Mouse (Mus musculus): Measurements from ENCODE around the gene Tomm20l. TPM values are rescaled to one million over a fixed set of nuclear protein-coding genes. Genes with fewer than 3 reads are reported as not detected.

The Tomm20l gene
- polyA plus RNA-seq, 1 experiment from 2014 or later: 0.36 TPM

DNA sequence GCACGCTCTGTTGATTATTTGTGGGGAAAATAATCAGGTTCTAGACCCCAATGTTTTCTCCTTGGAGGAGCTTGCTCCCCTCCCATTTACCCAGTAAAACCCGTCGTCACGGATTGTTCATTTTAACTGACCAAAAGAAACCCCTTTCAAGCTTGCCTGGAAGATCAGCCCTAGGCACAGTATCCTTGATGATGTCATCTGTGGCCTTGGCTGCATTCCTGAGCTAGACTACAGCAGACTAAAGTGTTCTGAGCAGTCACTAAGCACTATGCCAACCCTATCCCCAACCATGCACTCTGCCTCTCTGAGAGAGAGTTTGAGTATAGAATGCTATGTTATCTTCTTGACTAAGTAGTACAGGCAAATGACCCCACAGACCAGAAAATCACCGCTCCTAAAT is 5.2 kb downstream of the Tomm20l start:
- Histone ChIP-seq H3K4me2 (ENCODE audit: low read length) (no peak overlapping the region), H3K4me3 (ENCODE audit: low read depth, low read length) (no peak overlapping the region), H3K27me3 (ENCODE audit: control insufficient read depth, insufficient read depth, low read depth, low read length) (no peaks in the 10 kb centered on the region), H3K4me1 (ENCODE audit: control insufficient read depth, insufficient read depth, low read length) (peaks cover 7% of the 10 kb centered on the region; the same call in 1 of the 2 replicates), H3K36me3 (ENCODE audit: control insufficient read depth, insufficient read depth, low read length) (no peaks in the 10 kb centered on the region), H3K9me3 (replicated peaks; ENCODE audit: control insufficient read depth, low read length, poor library complexity, severe bottlenecking) (no peaks in the 10 kb centered on the region), H3K27ac (ENCODE audit: low read length) (no peak overlapping the region), H3K9ac (ENCODE audit: low read depth, low read length) (no peak overlapping the region)
- no peak for ATAC-seq
- 85% methylated on average over 5 of the region's 5 CpGs for WGBS

- WGBS: 90% methylated on average over 10 of the region's 10 CpGs
- ATAC-seq: no peak
- no peak overlapping the region for H3K9ac ChIP-seq (ENCODE audit: low read depth, low read length)
Measured at GRCm38 (mm10) chr12:71122731-71123130, 11.5 kb downstream of the Tomm20l start.

GRCm38 (mm10) chr12:71123286-71123685 is 12.1 kb downstream of the Tomm20l start:
- Histone ChIP-seq H3K27ac (ENCODE audit: low read length) (no peak overlapping the region), H3K9me3 (replicated peaks; ENCODE audit: control insufficient read depth, low read length, poor library complexity, severe bottlenecking) (no peaks in the 10 kb centered on the region), H3K4me3 (ENCODE audit: low read depth, low read length) (no peak overlapping the region), H3K27me3 (ENCODE audit: control insufficient read depth, insufficient read depth, low read depth, low read length) (no peaks in the 10 kb centered on the region), H3K4me1 (ENCODE audit: control insufficient read depth, insufficient read depth, low read length) (no peaks in the 10 kb centered on the region), H3K9ac (ENCODE audit: low read depth, low read length) (no peak overlapping the region), H3K4me2 (ENCODE audit: low read length) (no peak overlapping the region), H3K36me3 (ENCODE audit: control insufficient read depth, insufficient read depth, low read length) (peaks cover 20% of the 10 kb centered on the region)
- WGBS: 84% methylated on average over 9 of the region's 9 CpGs
- ATAC-seq: no peak

More at GRCm38 (mm10) chr12:71122731-71123130, 11.5 kb downstream of the Tomm20l start:
- H3K27me3 ChIP-seq (ENCODE audit: control insufficient read depth, insufficient read depth, low read depth, low read length): no peaks in the 10 kb centered on the region
- H3K4me2 ChIP-seq (ENCODE audit: low read length): no peak overlapping the region
- H3K9me3 ChIP-seq (replicated peaks; ENCODE audit: control insufficient read depth, low read length, poor library complexity, severe bottlenecking): no peaks in the 10 kb centered on the region
- H3K36me3 ChIP-seq (ENCODE audit: control insufficient read depth, insufficient read depth, low read length): peaks cover 20% of the 10 kb centered on the region
- no peak overlapping the region for H3K4me3 ChIP-seq (ENCODE audit: low read depth, low read length)
- H3K4me1 ChIP-seq (ENCODE audit: control insufficient read depth, insufficient read depth, low read length): no peaks in the 10 kb centered on the region
- no peak overlapping the region for H3K27ac ChIP-seq (ENCODE audit: low read length)

GRCm38 (mm10) chr12:71135581-71135980 is 24.4 kb downstream of the Tomm20l start:
- H3K27ac ChIP-seq (ENCODE audit: low read length): no peak overlapping the region
- peaks cover 4% of the 10 kb centered on the region for H3K36me3 ChIP-seq (ENCODE audit: control insufficient read depth, insufficient read depth, low read length)
- H3K4me1 ChIP-seq (ENCODE audit: control insufficient read depth, insufficient read depth, low read length): peaks cover 30% of the 10 kb centered on the region
- ATAC-seq: no peak
- H3K9me3 ChIP-seq (replicated peaks; ENCODE audit: control insufficient read depth, low read length, poor library complexity, severe bottlenecking): no peaks in the 10 kb centered on the region
- peak overlapping the region; percentile 84 for H3K4me2 ChIP-seq (ENCODE audit: low read length)
- peak overlapping the region; percentile 27; the same call in 1 of the 2 replicates for H3K9ac ChIP-seq (ENCODE audit: low read depth, low read length)
- WGBS: 39% methylated on average over 5 of the region's 5 CpGs
- H3K27me3 ChIP-seq (ENCODE audit: control insufficient read depth, insufficient read depth, low read depth, low read length): no peaks in the 10 kb centered on the region
- H3K4me3 ChIP-seq (ENCODE audit: low read depth, low read length): peak overlapping the region; percentile 96

GRCm38 (mm10) chr12:71136130-71136973 is 25.1 kb downstream of the Tomm20l start, which contains the start of the genes Timm9 and 2700049A03Rik:
TSS of gene Timm9 (minus strand) at chr12:71136684.
TSS of gene 2700049A03Rik (plus strand) at chr12:71136848.
- peaks cover 9% of the 10 kb centered on the region for H3K36me3 ChIP-seq (ENCODE audit: control insufficient read depth, insufficient read depth, low read length)
- WGBS: under 1% methylated on average over 51 of the region's 52 CpGs
- peak within 1 kb of the TSS; percentile 96 for H3K4me3 ChIP-seq (ENCODE audit: low read depth, low read length)
- H3K9me3 ChIP-seq (replicated peaks; ENCODE audit: control insufficient read depth, low read length, poor library complexity, severe bottlenecking): no peaks in the 10 kb centered on the region
- peak; percentile 95 for ATAC-seq
- no peaks in the 10 kb centered on the region for H3K27me3 ChIP-seq (ENCODE audit: control insufficient read depth, insufficient read depth, low read depth, low read length)
- peak within 1 kb of the TSS; percentile 93 for H3K9ac ChIP-seq (ENCODE audit: low read depth, low read length)
- H3K4me1 ChIP-seq (ENCODE audit: control insufficient read depth, insufficient read depth, low read length): peaks cover 30% of the 10 kb centered on the region
- peak within 1 kb of the TSS; percentile 78 for H3K27ac ChIP-seq (ENCODE audit: low read length)
- H3K4me2 ChIP-seq (ENCODE audit: low read length): peak within 1 kb of the TSS; percentile 84

DNA sequence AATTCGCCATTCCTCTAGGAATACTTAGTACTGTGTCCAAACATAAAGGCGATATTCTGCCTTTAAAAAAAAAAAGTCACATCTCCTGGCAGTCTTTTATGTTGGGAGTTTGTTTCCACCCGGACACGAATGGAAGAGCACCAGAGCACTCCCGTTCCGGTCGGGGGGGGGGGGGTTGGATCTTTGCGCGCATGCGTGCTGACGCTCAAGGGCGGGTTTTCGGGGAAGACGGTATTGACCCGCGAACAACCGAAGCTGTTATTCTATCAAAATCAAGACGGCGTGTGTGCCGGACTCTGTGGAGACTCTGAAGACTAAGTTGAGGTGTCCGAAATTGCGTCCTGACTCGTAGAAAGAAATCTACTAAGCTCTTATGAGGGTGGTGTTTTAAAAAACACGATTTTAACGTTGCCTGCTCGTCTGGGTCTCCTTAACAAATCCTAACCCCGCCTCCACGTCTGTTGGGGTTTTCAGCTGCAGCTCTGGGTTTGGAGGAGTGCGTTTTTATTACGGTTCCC is 25.8 kb downstream of the Tomm20l start:
- H3K4me1 ChIP-seq (ENCODE audit: control insufficient read depth, insufficient read depth, low read length): peaks cover 30% of the 10 kb centered on the region
- H3K36me3 ChIP-seq (ENCODE audit: control insufficient read depth, insufficient read depth, low read length): peaks cover 13% of the 10 kb centered on the region
- H3K9me3 ChIP-seq (replicated peaks; ENCODE audit: control insufficient read depth, low read length, poor library complexity, severe bottlenecking): no peaks in the 10 kb centered on the region
- 0% methylated on average over 30 of the region's 30 CpGs for WGBS
- peak overlapping the region; percentile 78 for H3K27ac ChIP-seq (ENCODE audit: low read length)
- peak; percentile 80 for ATAC-seq
- peak overlapping the region; percentile 84 for H3K4me2 ChIP-seq (ENCODE audit: low read length)
- no peaks in the 10 kb centered on the region for H3K27me3 ChIP-seq (ENCODE audit: control insufficient read depth, insufficient read depth, low read depth, low read length)
- peak overlapping the region; percentile 93 for H3K9ac ChIP-seq (ENCODE audit: low read depth, low read length)
- peak overlapping the region; percentile 96 for H3K4me3 ChIP-seq (ENCODE audit: low read depth, low read length)

GRCm38 (mm10) chr12:71137686-71138085 is 26.5 kb downstream of the Tomm20l start:
- WGBS: 6% methylated on average over 11 of the region's 11 CpGs
- no peak for ATAC-seq
- no peaks in the 10 kb centered on the region for H3K27me3 ChIP-seq (ENCODE audit: control insufficient read depth, insufficient read depth, low read depth, low read length)
- H3K36me3 ChIP-seq (ENCODE audit: control insufficient read depth, insufficient read depth, low read length): peaks cover 14% of the 10 kb centered on the region; the same call in 1 of the 2 replicates
- H3K9me3 ChIP-seq (replicated peaks; ENCODE audit: control insufficient read depth, low read length, poor library complexity, severe bottlenecking): no peaks in the 10 kb centered on the region
- peak overlapping the region; percentile 84 for H3K4me2 ChIP-seq (ENCODE audit: low read length)
- H3K27ac ChIP-seq (ENCODE audit: low read length): no peak overlapping the region
- peaks cover 30% of the 10 kb centered on the region for H3K4me1 ChIP-seq (ENCODE audit: control insufficient read depth, insufficient read depth, low read length)
- peak overlapping the region; percentile 96 for H3K4me3 ChIP-seq (ENCODE audit: low read depth, low read length)
- H3K9ac ChIP-seq (ENCODE audit: low read depth, low read length): peak overlapping the region; percentile 53; the same call in 1 of the 2 replicates

GRCm38 (mm10) chr12:71139258-71139828 is 28.1 kb downstream of the Tomm20l start:
- H3K9ac ChIP-seq (ENCODE audit: low read depth, low read length): no peak overlapping the region
- H3K4me3 ChIP-seq (ENCODE audit: low read depth, low read length): no peak overlapping the region
- H3K27ac ChIP-seq (ENCODE audit: low read length): no peak overlapping the region
- H3K36me3 ChIP-seq (ENCODE audit: control insufficient read depth, insufficient read depth, low read length): peaks cover 14% of the 10 kb centered on the region; the same call in 1 of the 2 replicates
- no peaks in the 10 kb centered on the region for H3K27me3 ChIP-seq (ENCODE audit: control insufficient read depth, insufficient read depth, low read depth, low read length)
- no peak overlapping the region for H3K4me2 ChIP-seq (ENCODE audit: low read length)
- peaks cover 30% of the 10 kb centered on the region for H3K4me1 ChIP-seq (ENCODE audit: control insufficient read depth, insufficient read depth, low read length)
- ATAC-seq: no peak
- 76% methylated on average over 5 of the region's 5 CpGs for WGBS
- H3K9me3 ChIP-seq (replicated peaks; ENCODE audit: control insufficient read depth, low read length, poor library complexity, severe bottlenecking): no peaks in the 10 kb centered on the region

DNA sequence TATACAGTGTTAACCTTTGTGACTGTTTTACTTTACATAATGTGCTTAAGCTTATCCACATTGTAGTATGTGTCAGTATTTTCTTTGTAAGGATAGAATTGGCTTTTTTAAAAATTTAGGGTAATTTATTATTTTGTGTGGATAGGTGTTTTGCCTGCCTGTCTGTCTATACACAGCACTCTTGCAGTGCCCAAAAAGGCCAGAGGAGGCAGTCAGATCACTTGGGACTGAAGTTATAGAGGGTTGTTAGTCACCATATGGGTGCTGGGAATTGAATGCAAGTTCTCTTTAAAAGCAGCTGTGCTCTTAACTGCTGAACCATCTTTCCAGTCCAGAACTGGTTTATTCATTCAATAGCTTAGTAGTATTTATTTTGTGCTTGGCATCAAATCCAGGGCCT is 30.0 kb downstream of the Tomm20l start:
- peaks cover 21% of the 10 kb centered on the region for H3K4me1 ChIP-seq (ENCODE audit: control insufficient read depth, insufficient read depth, low read length)
- no peak overlapping the region for H3K4me2 ChIP-seq (ENCODE audit: low read length)
- peaks cover 20% of the 10 kb centered on the region for H3K36me3 ChIP-seq (ENCODE audit: control insufficient read depth, insufficient read depth, low read length)
- H3K27me3 ChIP-seq (ENCODE audit: control insufficient read depth, insufficient read depth, low read depth, low read length): no peaks in the 10 kb centered on the region
- ATAC-seq: no peak
- no peak overlapping the region for H3K4me3 ChIP-seq (ENCODE audit: low read depth, low read length)
- H3K27ac ChIP-seq (ENCODE audit: low read length): no peak overlapping the region
- no peak overlapping the region for H3K9ac ChIP-seq (ENCODE audit: low read depth, low read length)
- no peaks in the 10 kb centered on the region for H3K9me3 ChIP-seq (replicated peaks; ENCODE audit: control insufficient read depth, low read length, poor library complexity, severe bottlenecking)
